In genomic region chr4:117483931-117484255, GRCm38 (mm10) we compare ENCODE assay signal across 8 mouse cellular contexts. TPM values are rescaled to one million over a fixed set of nuclear protein-coding genes. Genes with fewer than 3 reads are reported as not detected.
A peak's percentile ranks its signal among the peaks of the same experiment; 100 is the strongest.
DNase-seq lines count a peak whose midpoint lies in the region; ATAC-seq and TF ChIP-seq lines count a peak whose summit lies in the region.

No protein-coding gene starts in this region.

- H3K4me3 ChIP-seq in lung, embryonic 14.5 days (ENCODE audit: low read depth, low read length) = peak overlapping the region; percentile 48
- H3K4me3 ChIP-seq in cortical plate, adult 2 months (ENCODE audit: insufficient read depth, low read length) = peak overlapping the region; percentile 25
- peak overlapping the region; percentile 64 for H3K4me3 ChIP-seq in heart, embryonic 13.5 days
- peak overlapping the region; percentile 43 for H3K4me3 ChIP-seq in midbrain, embryonic 12.5 days

- H3K27me3 ChIP-seq in lung, embryonic 14.5 days (ENCODE audit: insufficient read depth, low read length) = peaks cover 56% of the 10 kb centered on the region
- peaks cover 42% of the 10 kb centered on the region for H3K27me3 ChIP-seq in heart, embryonic 13.5 days (replicated peaks)
- peaks cover 94% of the 10 kb centered on the region for H3K27me3 ChIP-seq in midbrain, embryonic 12.5 days

- peak overlapping the region; percentile 42 for H3K9ac ChIP-seq in lung, embryonic 14.5 days
- H3K9ac ChIP-seq in heart, embryonic 13.5 days = peak overlapping the region; percentile 79
- 0 out of 2 replicates have a peak overlapping the region, but pooled peaks have one; percentile 37 for H3K9ac ChIP-seq in midbrain, embryonic 12.5 days (replicated peaks)

- peak; percentile 86 for DNase-seq in lung, embryonic 14.5 days
- no peak for DNase-seq in lung, postnatal 14 days
- DNase-seq in kidney, postnatal 10 days = peak; percentile 69
- DNase-seq in right cerebral cortex, postnatal 25 days = no peak

- ATAC-seq in lung, embryonic 14.5 days (ENCODE audit: insufficient read depth) = no peak; the same call in 1 of the 2 replicates
- no peak for ATAC-seq in heart, embryonic 13.5 days (ENCODE audit: extremely low read depth, insufficient number of reproducible peaks, low FRiP score, low TSS enrichment)
- ATAC-seq in midbrain, embryonic 12.5 days (ENCODE audit: low FRiP score, low read depth) = no peak
- ATAC-seq in frontal cortex, adult (ENCODE audit: low TSS enrichment) = no peak

- no peaks in the 10 kb centered on the region for H3K4me1 ChIP-seq in lung, embryonic 14.5 days (ENCODE audit: insufficient read depth)
- H3K4me1 ChIP-seq in cortical plate, adult 2 months (ENCODE audit: control insufficient read depth, insufficient read depth, low read length) = no peaks in the 10 kb centered on the region
- peaks cover 29% of the 10 kb centered on the region for H3K4me1 ChIP-seq in heart, embryonic 13.5 days
- H3K4me1 ChIP-seq in midbrain, embryonic 12.5 days = peaks cover 34% of the 10 kb centered on the region

- no peaks in the 10 kb centered on the region for H3K9me3 ChIP-seq in lung, embryonic 14.5 days (ENCODE audit: low read depth, low read length)
- no peaks in the 10 kb centered on the region for H3K9me3 ChIP-seq in heart, embryonic 13.5 days
- no peaks in the 10 kb centered on the region for H3K9me3 ChIP-seq in midbrain, embryonic 12.5 days

- no peaks in the 10 kb centered on the region for H3K36me3 ChIP-seq in lung, embryonic 14.5 days (ENCODE audit: insufficient read depth)
- no peaks in the 10 kb centered on the region for H3K36me3 ChIP-seq in heart, embryonic 13.5 days
- no peaks in the 10 kb centered on the region for H3K36me3 ChIP-seq in midbrain, embryonic 12.5 days

- H3K27ac ChIP-seq in lung, embryonic 14.5 days (ENCODE audit: low read depth) = no peak overlapping the region
- peak overlapping the region; percentile 3; the same call in 1 of the 2 replicates for H3K27ac ChIP-seq in cortical plate, adult 2 months (ENCODE audit: insufficient read depth, low read length)
- H3K27ac ChIP-seq in heart, embryonic 13.5 days (replicated peaks) = no peak overlapping the region
- H3K27ac ChIP-seq in midbrain, embryonic 12.5 days (replicated peaks) = peak overlapping the region; percentile 78

- TF ChIP-seq CTCF in lung, embryonic 14.5 days (IDR thresholded peaks at IDR 0.05; ENCODE audit: low read depth) = no peak
- TF ChIP-seq CTCF in cortical plate, adult 2 months (IDR thresholded peaks at IDR 0.05; ENCODE audit: extremely low read depth, insufficient read depth, low read length) = no peak

- peak overlapping the region; percentile 98 for H3K4me2 ChIP-seq in lung, embryonic 14.5 days
- peak overlapping the region; percentile 100 for H3K4me2 ChIP-seq in heart, embryonic 13.5 days
- H3K4me2 ChIP-seq in midbrain, embryonic 12.5 days (replicated peaks) = peak overlapping the region; percentile 72

- under 1% methylated on average over 15 of the region's 15 CpGs for WGBS in lung, embryonic 14.5 days
- WGBS in heart, embryonic 13.5 days = 1% methylated on average over 15 of the region's 15 CpGs
- 1% methylated on average over 15 of the region's 15 CpGs for WGBS in midbrain, embryonic 12.5 days

- no peak for TF ChIP-seq POLR2A in cortical plate, adult 2 months (IDR thresholded peaks at IDR 0.05; ENCODE audit: extremely low read depth, insufficient read depth, low read length)

RNA-seq across cellular contexts. Expression of gene Rnf220, which starts 13.0 kb away (rescaled TPM):
- polyA plus RNA-seq in lung, embryonic 14.5 days (2014; fragmentation: Nextera tagmentation; extraction: Ambion mirVana) = 65.4 and 76.1 TPM in 2 replicates
- 217 and 226 TPM in 2 replicates for polyA plus RNA-seq in cortical plate, adult 2 months (2012; rRNA removed)
- 46.0 and 46.1 TPM in 2 replicates for polyA plus RNA-seq in heart, embryonic 13.5 days (2015; fragmentation: Nextera tagmentation; extraction: Ambion mirVana)
- polyA plus RNA-seq in midbrain, embryonic 12.5 days (2016; fragmentation: Nextera tagmentation; extraction: Ambion mirVana) = 108 and 118 TPM in 2 replicates

Comparison
In these comparisons a context has a peak if more than half of its experiments do, and no peak if none do; other contexts are left out.
1. DNase-seq: peak in lung, embryonic 14.5 days (single experiment) and kidney, postnatal 10 days (single experiment); none in lung, postnatal 14 days (single experiment) and right cerebral cortex, postnatal 25 days (single experiment).
2. H3K27ac ChIP-seq: peak in cortical plate, adult 2 months (single experiment) and midbrain, embryonic 12.5 days (single experiment); none in lung, embryonic 14.5 days (single experiment) and heart, embryonic 13.5 days (single experiment).
3. Peak in every context shown above with its lines, with median percentiles within 50 percentile points of each other: H3K4me2 ChIP-seq, H3K4me3 ChIP-seq and H3K9ac ChIP-seq.